Mouse (Mus musculus): ENCODE measurements around the gene Irf2bp2.

DNA sequence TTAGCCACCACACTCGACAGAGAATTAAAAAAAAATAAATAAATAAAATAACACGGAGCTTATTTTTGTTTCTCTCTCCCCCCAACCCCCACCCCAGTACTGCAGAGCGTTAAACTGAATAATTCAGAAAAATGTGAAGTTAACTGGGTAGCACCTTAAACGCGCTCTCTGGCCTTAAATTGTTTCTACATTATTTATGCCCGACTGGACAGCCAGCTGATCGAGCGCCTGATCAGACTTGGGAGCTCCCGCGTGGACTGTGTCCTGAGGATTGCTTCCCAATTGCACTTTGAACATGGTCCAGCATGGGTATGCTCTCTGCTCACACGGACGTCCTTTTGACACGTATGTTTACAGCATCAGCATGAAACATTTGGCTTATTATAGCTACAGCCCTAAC, 10.3 kb downstream of the Irf2bp2 start:
- TF ChIP-seq POLR2A (IDR thresholded peaks at IDR 0.05; ENCODE audit: low read depth, low read length), result no peak
- no peak for TF ChIP-seq CTCF (conservative IDR thresholded peaks at IDR 0.05; ENCODE audit: insufficient read depth, insufficient read length, low read depth, low read length)
